Mouse (Mus musculus): ENCODE results near the gene 4931429L15Rik. TPM values are rescaled to one million over a fixed set of nuclear protein-coding genes. Genes with fewer than 3 reads are reported as not detected.
A peak's percentile ranks its signal among the peaks of the same experiment; 100 is the strongest.

The 4931429L15Rik gene
- polyA plus RNA-seq, 1 experiment from 2014 or later: not detected

DNA sequence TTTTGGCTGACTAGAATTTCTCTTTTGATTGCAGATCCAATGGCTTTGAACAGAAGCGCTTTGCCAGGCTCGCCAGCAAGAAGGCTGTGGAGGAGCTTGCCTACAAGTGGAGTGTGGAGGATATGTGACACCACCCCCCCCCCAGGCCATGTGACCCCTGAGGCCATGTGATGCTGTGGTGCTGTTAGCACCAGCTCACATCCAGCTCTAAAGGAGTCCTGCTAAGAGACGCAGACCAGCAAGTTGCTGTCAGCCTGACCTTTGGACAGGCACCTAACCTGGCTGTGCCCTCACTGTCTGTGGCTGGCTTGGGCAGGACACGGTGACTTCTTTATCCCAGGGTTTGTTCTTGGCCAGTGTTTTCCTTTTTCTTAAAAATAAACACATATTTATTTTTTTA lies 21.4 kb downstream of the 4931429L15Rik start:
- no peak overlapping the region for H3K9ac ChIP-seq (ENCODE audit: low read depth, low read length)
- 70% methylated on average over 4 of the region's 4 CpGs for WGBS
- no peaks in the 10 kb centered on the region for H3K27me3 ChIP-seq (replicated peaks; ENCODE audit: control insufficient read depth, insufficient read depth, low read length)
- no peaks in the 10 kb centered on the region for H3K4me1 ChIP-seq (replicated peaks; ENCODE audit: control insufficient read depth, insufficient read depth, low read length)
- peaks cover 40% of the 10 kb centered on the region for H3K36me3 ChIP-seq (ENCODE audit: control insufficient read depth, insufficient read depth)
- no peak overlapping the region; the same call in 1 of the 2 replicates for H3K27ac ChIP-seq (ENCODE audit: low read depth, low read length)
- H3K4me2 ChIP-seq (replicated peaks; ENCODE audit: low read depth): no peak overlapping the region
- ATAC-seq: no peak
- H3K9me3 ChIP-seq (ENCODE audit: control insufficient read depth): no peaks in the 10 kb centered on the region
- no peak for TF ChIP-seq CTCF (IDR thresholded peaks at IDR 0.05; ENCODE audit: low read depth)
- no peak overlapping the region for H3K4me3 ChIP-seq (ENCODE audit: low read depth, low read length)

DNA sequence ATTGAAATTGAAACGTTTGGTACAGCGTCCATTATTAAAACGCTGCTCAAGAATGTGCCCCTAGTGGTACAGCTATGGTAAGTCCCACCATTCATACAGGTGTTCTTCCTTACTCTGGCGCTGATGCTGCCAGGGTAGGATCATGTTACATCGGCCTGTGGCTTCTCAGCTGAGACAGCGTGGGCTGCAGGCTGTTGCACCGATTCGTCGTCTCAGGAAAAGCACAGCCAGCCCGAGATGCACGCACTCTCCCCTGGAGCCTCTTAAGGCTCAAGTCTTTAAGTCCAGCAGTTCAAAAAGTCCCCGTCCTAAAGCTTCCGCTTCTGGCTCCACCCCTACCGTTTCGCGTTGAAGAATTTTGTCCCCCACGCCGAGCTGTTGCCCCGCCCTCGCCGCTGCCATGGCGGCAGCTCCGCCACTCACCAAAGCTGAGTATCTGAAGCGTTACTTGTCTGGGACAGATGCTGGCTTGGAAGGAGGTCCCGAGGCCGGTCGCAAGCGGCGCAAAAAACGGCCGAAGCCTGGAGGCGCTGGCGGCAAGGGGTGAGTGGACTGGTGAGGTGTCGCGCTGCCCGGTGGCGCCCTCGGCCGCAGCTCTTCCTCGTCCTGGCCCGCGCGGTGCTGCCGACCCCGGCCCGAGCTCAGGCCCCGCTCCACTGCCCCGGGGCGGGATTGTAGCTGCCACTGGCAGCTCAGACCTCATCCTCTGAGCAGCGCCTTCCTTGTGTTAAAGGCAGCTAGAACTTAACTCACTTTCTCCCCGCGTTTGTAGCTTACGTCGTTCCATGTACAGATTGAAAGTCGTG lies 37.0 kb downstream of the 4931429L15Rik start, which contains the start of gene Bud13:
Gene Bud13, plus strand, starts transcription at position 378 of the 806 bp plus-strand sequence.
- H3K27me3 ChIP-seq (replicated peaks; ENCODE audit: control insufficient read depth, insufficient read depth, low read length): no peaks in the 10 kb centered on the region
- peak; percentile 88 for ATAC-seq
- peak within 1 kb of the TSS; percentile 99 for H3K4me3 ChIP-seq (ENCODE audit: low read depth, low read length)
- peak within 1 kb of the TSS; percentile 89 for H3K9ac ChIP-seq (ENCODE audit: low read depth, low read length)
- H3K36me3 ChIP-seq (ENCODE audit: control insufficient read depth, insufficient read depth): peaks cover 39% of the 10 kb centered on the region
- no peaks in the 10 kb centered on the region for H3K4me1 ChIP-seq (replicated peaks; ENCODE audit: control insufficient read depth, insufficient read depth, low read length)
- H3K9me3 ChIP-seq (ENCODE audit: control insufficient read depth): no peaks in the 10 kb centered on the region
- H3K4me2 ChIP-seq (replicated peaks; ENCODE audit: low read depth): peak within 1 kb of the TSS; percentile 76
- H3K27ac ChIP-seq (ENCODE audit: low read depth, low read length): peak within 1 kb of the TSS; percentile 73
- peak; percentile 76 for TF ChIP-seq CTCF (IDR thresholded peaks at IDR 0.05; ENCODE audit: low read depth)
- WGBS: 0% methylated on average over 49 of the region's 55 CpGs

DNA sequence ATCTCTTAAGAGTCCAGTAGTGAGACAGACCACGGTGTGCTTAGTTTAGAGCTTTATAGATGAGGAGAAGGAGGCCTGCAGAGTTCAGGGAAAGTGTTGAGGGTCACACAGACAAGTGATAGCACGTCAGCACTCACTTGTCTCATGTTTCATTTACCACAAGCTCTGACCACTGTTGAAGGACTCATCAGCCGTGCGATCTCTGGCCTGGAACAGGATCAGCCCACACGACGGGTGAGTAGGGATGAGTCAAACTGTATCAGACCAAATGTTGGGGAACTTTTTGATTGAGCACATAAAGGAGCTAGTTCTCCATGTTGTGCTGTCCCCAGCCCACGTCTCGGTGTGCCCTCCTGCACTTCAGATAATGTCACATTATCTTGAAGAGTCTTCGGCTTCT lies 45.3 kb downstream of the 4931429L15Rik start:
- Histone ChIP-seq H3K9me3 (ENCODE audit: control insufficient read depth) (no peaks in the 10 kb centered on the region), H3K4me3 (ENCODE audit: low read depth, low read length) (no peak overlapping the region), H3K9ac (ENCODE audit: low read depth, low read length) (no peak overlapping the region), H3K27ac (ENCODE audit: low read depth, low read length) (no peak overlapping the region), H3K36me3 (ENCODE audit: control insufficient read depth, insufficient read depth) (peaks cover 44% of the 10 kb centered on the region), H3K4me1 (replicated peaks; ENCODE audit: control insufficient read depth, insufficient read depth, low read length) (no peaks in the 10 kb centered on the region), H3K4me2 (replicated peaks; ENCODE audit: low read depth) (no peak overlapping the region), H3K27me3 (replicated peaks; ENCODE audit: control insufficient read depth, insufficient read depth, low read length) (no peaks in the 10 kb centered on the region; the same call in 1 of the 2 replicates)
- no peak for ATAC-seq
- no peak for TF ChIP-seq CTCF (IDR thresholded peaks at IDR 0.05; ENCODE audit: low read depth)
- WGBS: 94% methylated on average over 9 of the region's 9 CpGs

DNA sequence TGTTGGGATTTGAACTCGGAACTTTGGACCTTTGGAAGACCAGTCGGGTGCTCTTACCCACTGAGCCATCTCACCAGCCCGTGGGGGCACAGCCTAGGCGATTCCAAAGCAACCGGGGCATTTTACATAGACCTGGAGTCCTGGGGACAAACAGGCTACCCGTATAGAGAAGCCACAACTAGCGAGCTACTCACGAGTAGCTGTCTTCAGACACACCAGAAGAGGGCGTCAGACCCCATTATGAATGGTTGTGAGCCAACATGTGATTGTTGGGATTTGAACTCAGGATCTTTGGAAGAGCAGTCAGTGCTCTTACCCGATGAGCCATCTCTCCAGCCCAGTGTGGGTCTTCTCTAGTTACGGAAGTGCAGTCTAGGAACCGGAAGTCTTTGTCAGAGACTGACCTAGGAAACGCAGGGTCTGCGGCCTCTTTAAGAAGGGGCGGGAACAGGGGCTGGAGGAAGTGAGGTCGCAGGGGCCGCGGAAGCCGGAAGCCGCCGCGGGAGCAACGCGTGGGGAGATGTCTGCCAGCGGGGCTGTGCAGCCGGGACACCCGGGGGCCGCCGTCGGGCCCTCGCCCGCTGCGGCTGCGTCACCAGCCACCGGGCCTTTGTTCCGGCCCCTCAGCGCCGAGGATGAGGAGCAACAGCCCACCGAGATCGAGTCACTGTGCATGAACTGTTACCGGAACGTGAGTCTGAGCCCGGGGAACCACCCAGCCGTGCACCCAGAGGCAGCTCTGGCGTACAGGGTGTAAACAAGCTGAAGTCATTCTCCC lies 46.9 kb downstream of the 4931429L15Rik start, which contains the start of gene Zpr1:
Gene Zpr1, plus strand, starts transcription at position 388 of the 778 bp plus-strand sequence.
- H3K4me1 ChIP-seq (replicated peaks; ENCODE audit: control insufficient read depth, insufficient read depth, low read length): no peaks in the 10 kb centered on the region
- peaks cover 36% of the 10 kb centered on the region for H3K36me3 ChIP-seq (ENCODE audit: control insufficient read depth, insufficient read depth)
- H3K27me3 ChIP-seq (replicated peaks; ENCODE audit: control insufficient read depth, insufficient read depth, low read length): no peaks in the 10 kb centered on the region; the same call in 1 of the 2 replicates
- peak within 1 kb of the TSS; percentile 72 for H3K9ac ChIP-seq (ENCODE audit: low read depth, low read length)
- no peaks in the 10 kb centered on the region for H3K9me3 ChIP-seq (ENCODE audit: control insufficient read depth)
- H3K4me2 ChIP-seq (replicated peaks; ENCODE audit: low read depth): peak within 1 kb of the TSS; percentile 76
- H3K27ac ChIP-seq (ENCODE audit: low read depth, low read length): 0 out of 2 replicates have a peak within 1 kb of the TSS, but pooled peaks have one; percentile 28
- 6% methylated on average over 45 of the region's 45 CpGs for WGBS
- peak within 1 kb of the TSS; percentile 86 for H3K4me3 ChIP-seq (ENCODE audit: low read depth, low read length)
- TF ChIP-seq CTCF (IDR thresholded peaks at IDR 0.05; ENCODE audit: low read depth): peak; percentile 68
- peak; percentile 91 for ATAC-seq

DNA sequence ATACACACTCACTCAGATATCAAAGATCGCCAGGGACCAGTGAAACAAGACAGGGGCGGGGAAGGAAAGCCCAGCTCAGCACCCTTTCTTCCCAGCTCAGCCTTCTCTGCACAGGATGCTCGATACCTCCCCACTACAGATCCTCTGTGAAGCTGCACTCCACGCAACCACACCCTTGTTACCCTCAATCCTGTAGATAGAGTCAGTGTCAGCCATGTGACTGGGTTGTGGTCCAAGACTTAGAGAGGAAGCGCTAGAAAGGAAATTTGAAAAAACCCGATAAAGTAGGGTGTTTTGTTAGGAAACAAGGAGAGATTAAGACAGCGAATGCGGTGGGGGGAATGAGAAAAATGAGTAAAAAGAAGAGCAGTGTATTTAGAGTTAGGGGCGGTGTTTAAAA lies 47.7 kb downstream of the 4931429L15Rik start:
- H3K4me1 ChIP-seq (replicated peaks; ENCODE audit: control insufficient read depth, insufficient read depth, low read length): no peaks in the 10 kb centered on the region
- H3K36me3 ChIP-seq (ENCODE audit: control insufficient read depth, insufficient read depth): peaks cover 28% of the 10 kb centered on the region
- H3K4me2 ChIP-seq (replicated peaks; ENCODE audit: low read depth): no peak overlapping the region; the same call in 1 of the 2 replicates
- no peaks in the 10 kb centered on the region for H3K9me3 ChIP-seq (ENCODE audit: control insufficient read depth)
- H3K4me3 ChIP-seq (ENCODE audit: low read depth, low read length): no peak overlapping the region; the same call in 1 of the 2 replicates
- ATAC-seq: no peak
- H3K27me3 ChIP-seq (replicated peaks; ENCODE audit: control insufficient read depth, insufficient read depth, low read length): no peaks in the 10 kb centered on the region; the same call in 1 of the 2 replicates
- no peak overlapping the region for H3K9ac ChIP-seq (ENCODE audit: low read depth, low read length)
- no peak for TF ChIP-seq CTCF (IDR thresholded peaks at IDR 0.05; ENCODE audit: low read depth)
- H3K27ac ChIP-seq (ENCODE audit: low read depth, low read length): no peak overlapping the region
- WGBS: 77% methylated on average over 9 of the region's 9 CpGs

DNA sequence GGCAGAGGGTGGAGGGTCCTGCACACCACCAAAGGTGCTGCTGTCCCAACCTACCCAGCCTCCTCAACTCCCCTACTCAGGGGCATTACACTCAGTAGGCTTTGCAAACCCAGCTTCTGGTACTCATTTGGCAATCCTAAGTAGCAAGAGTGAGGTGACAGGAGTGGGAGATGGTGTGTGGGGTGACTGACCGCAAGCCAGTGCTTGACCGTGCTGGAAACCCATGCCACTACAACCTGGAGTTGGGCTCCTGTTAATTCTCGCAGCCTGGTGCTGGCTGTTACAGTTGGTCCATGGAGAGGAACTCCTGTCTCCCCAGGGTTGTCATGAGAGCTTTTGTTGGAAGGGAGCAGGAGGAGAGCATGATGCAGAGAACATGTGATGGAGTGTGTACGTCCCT lies 49.0 kb downstream of the 4931429L15Rik start:
- ATAC-seq: no peak
- WGBS: 93% methylated on average over 4 of the region's 4 CpGs
- H3K36me3 ChIP-seq (ENCODE audit: control insufficient read depth, insufficient read depth): peaks cover 15% of the 10 kb centered on the region
- no peaks in the 10 kb centered on the region for H3K4me1 ChIP-seq (replicated peaks; ENCODE audit: control insufficient read depth, insufficient read depth, low read length)
- H3K4me2 ChIP-seq (replicated peaks; ENCODE audit: low read depth): no peak overlapping the region
- H3K9me3 ChIP-seq (ENCODE audit: control insufficient read depth): no peaks in the 10 kb centered on the region
- no peaks in the 10 kb centered on the region; the same call in 1 of the 2 replicates for H3K27me3 ChIP-seq (replicated peaks; ENCODE audit: control insufficient read depth, insufficient read depth, low read length)
- H3K27ac ChIP-seq (ENCODE audit: low read depth, low read length): no peak overlapping the region
- TF ChIP-seq CTCF (IDR thresholded peaks at IDR 0.05; ENCODE audit: low read depth): no peak
- no peak overlapping the region for H3K4me3 ChIP-seq (ENCODE audit: low read depth, low read length)
- H3K9ac ChIP-seq (ENCODE audit: low read depth, low read length): no peak overlapping the region
